Mouse (Mus musculus) neural tube, embryonic 15.5 days (tissue): ENCODE data around the gene Gap43. TPM values are rescaled to one million over a fixed set of nuclear protein-coding genes. Genes with fewer than 3 reads are reported as not detected.

Experiments used
- ATAC-seq: fragments of 200-750 bp; cut with Nextera tagmentation; 2 replicates; pipeline ENCODE4 v1.8.0; 2017; ENCODE audit warnings: mild to moderate bottlenecking, moderate TSS enrichment, moderate library complexity; ENCODE audit not compliant: low FRiP score
- H3K27ac ChIP-seq: fragments of 300-500 bp; sonication (generic); replicated peaks from 2 replicates; pipeline ENCODE4 v1.5.1; 2015; ENCODE audit warnings: mild to moderate bottlenecking, inconsistent platforms
- H3K27me3 ChIP-seq: fragments of 300-500 bp; sonication (generic); replicated peaks from 2 replicates; pipeline ENCODE4 v1.6.1; 2015; ENCODE audit warnings: inconsistent platforms
- H3K36me3 ChIP-seq: fragments of 300-500 bp; sonication (generic); 2 replicates; pipeline ENCODE4 v1.6.1; 2015; ENCODE audit warnings: inconsistent platforms
- H3K4me1 ChIP-seq: fragments of 300-500 bp; sonication (generic); 2 replicates; pipeline ENCODE4 v1.6.1; 2015; ENCODE audit warnings: inconsistent platforms
- H3K4me2 ChIP-seq: fragments of 300-500 bp; sonication (generic); 2 replicates; pipeline ENCODE4 v1.6.1; 2015; ENCODE audit warnings: inconsistent platforms, mild to moderate bottlenecking, moderate library complexity
- H3K4me3 ChIP-seq: fragments of 300-500 bp; sonication (generic); replicated peaks from 2 replicates; pipeline ENCODE4 v1.5.1; 2015; ENCODE audit warnings: mild to moderate bottlenecking, inconsistent platforms
- H3K9ac ChIP-seq: fragments of 300-500 bp; sonication (generic); replicated peaks from 2 replicates; pipeline ENCODE4 v1.6.1; 2015; ENCODE audit warnings: mild to moderate bottlenecking, inconsistent platforms
- H3K9me3 ChIP-seq: fragments of 300-500 bp; sonication (generic); replicated peaks from 2 replicates; pipeline ENCODE4 v1.6.1; 2016; ENCODE audit warnings: inconsistent platforms
- WGBS: fragments of 180-500 bp; shearing (Covaris S2); methylation state at CpG from one replicate; pipeline ENCODE4 v1.1.7; 2015; ENCODE audit warnings: mixed read lengths; 5-methylcytosine and 5-hydroxymethylcytosine counted together
- polyA plus RNA-seq: library from polyadenylated mRNA; unstranded; fragments of >200 nt; fragmentation: Nextera tagmentation; extraction: Ambion mirVana; gene quantifications from 2 replicates; pipeline ENCODE4 v1.2.1, GENCODE M21; 2015

The Gap43 gene
- polyA plus RNA-seq, 1 experiment from 2014 or later, result 1,419 TPM

DNA sequence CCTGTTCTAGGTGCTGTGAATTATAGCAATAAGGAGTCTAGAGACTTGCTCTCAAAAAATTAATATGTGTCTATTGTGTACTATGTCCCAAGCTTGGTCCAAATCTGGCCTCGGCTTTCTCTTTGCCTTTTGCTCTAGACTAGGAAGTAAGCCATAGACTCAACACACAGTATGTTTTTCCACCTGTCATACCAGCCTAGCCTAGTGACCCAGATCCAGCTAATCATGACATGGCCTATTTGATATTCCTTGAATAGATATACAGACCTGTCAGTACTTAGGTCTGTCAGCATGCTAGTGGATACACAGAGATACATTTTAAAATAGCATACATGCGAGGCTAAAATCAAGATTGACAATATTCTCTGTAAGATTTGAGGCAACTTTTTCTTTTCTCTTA is 46.4 kb downstream of the Gap43 start:
- Histone ChIP-seq H3K9ac (no peak overlapping the region), H3K4me1 (peaks cover 6% of the 10 kb centered on the region; the same call in 1 of the 2 replicates), H3K9me3 (no peaks in the 10 kb centered on the region), H3K27me3 (no peaks in the 10 kb centered on the region), H3K27ac (no peak overlapping the region), H3K4me3 (no peak overlapping the region), H3K4me2 (no peak overlapping the region), H3K36me3 (no peaks in the 10 kb centered on the region)
- no peak for ATAC-seq
- 96% methylated on average over 2 of the region's 2 CpGs for WGBS

- no peak overlapping the region for H3K4me2 ChIP-seq
- no peaks in the 10 kb centered on the region for H3K27me3 ChIP-seq
- 0 out of 2 replicates have a peak, but pooled peaks cover 3% of the 10 kb centered on the region for H3K36me3 ChIP-seq
- H3K9me3 ChIP-seq, result no peaks in the 10 kb centered on the region
- WGBS, result 76% methylated on average over 8 of the region's 8 CpGs
- H3K4me3 ChIP-seq, result no peak overlapping the region
- H3K4me1 ChIP-seq, result peaks cover 6% of the 10 kb centered on the region; the same call in 1 of the 2 replicates
- H3K27ac ChIP-seq, result 0 out of 2 replicates have a peak overlapping the region, but pooled peaks have one; percentile 23
- no peak overlapping the region for H3K9ac ChIP-seq
- 0 out of 2 replicates have a peak, but pooled peaks have one; percentile 49 for ATAC-seq
Measured at GRCm38 (mm10) chr16:42291572-42291971, 48.9 kb downstream of the Gap43 start.

- Histone ChIP-seq H3K36me3 (peaks cover 6% of the 10 kb centered on the region; the same call in 1 of the 2 replicates), H3K9me3 (no peaks in the 10 kb centered on the region), H3K4me1 (no peaks in the 10 kb centered on the region), H3K4me2 (no peak overlapping the region), H3K9ac (no peak overlapping the region), H3K4me3 (no peak overlapping the region), H3K27ac (no peak overlapping the region), H3K27me3 (no peaks in the 10 kb centered on the region)
- 86% methylated on average over 3 of the region's 3 CpGs for WGBS
- ATAC-seq, result no peak
Measured at GRCm38 (mm10) chr16:42284005-42284404, 56.4 kb downstream of the Gap43 start.

GRCm38 (mm10) chr16:42277713-42278112 is 62.7 kb downstream of the Gap43 start:
- Histone ChIP-seq H3K4me2 (no peak overlapping the region), H3K4me3 (no peak overlapping the region), H3K27me3 (no peaks in the 10 kb centered on the region), H3K4me1 (peaks cover 18% of the 10 kb centered on the region), H3K9ac (no peak overlapping the region), H3K9me3 (no peaks in the 10 kb centered on the region), H3K27ac (no peak overlapping the region), H3K36me3 (peaks cover 4% of the 10 kb centered on the region; the same call in 1 of the 2 replicates)
- no peak for ATAC-seq
- WGBS, result 82% methylated on average over 2 of the region's 2 CpGs

GRCm38 (mm10) chr16:42277268-42277667 is 63.2 kb downstream of the Gap43 start:
- Histone ChIP-seq H3K36me3 (peaks cover 4% of the 10 kb centered on the region; the same call in 1 of the 2 replicates), H3K9me3 (no peaks in the 10 kb centered on the region), H3K27me3 (no peaks in the 10 kb centered on the region), H3K4me2 (no peak overlapping the region), H3K9ac (no peak overlapping the region), H3K4me3 (no peak overlapping the region), H3K27ac (peak overlapping the region; percentile 35; the same call in 1 of the 2 replicates), H3K4me1 (peaks cover 18% of the 10 kb centered on the region)
- 72% methylated on average over 8 of the region's 8 CpGs for WGBS
- no peak for ATAC-seq

DNA sequence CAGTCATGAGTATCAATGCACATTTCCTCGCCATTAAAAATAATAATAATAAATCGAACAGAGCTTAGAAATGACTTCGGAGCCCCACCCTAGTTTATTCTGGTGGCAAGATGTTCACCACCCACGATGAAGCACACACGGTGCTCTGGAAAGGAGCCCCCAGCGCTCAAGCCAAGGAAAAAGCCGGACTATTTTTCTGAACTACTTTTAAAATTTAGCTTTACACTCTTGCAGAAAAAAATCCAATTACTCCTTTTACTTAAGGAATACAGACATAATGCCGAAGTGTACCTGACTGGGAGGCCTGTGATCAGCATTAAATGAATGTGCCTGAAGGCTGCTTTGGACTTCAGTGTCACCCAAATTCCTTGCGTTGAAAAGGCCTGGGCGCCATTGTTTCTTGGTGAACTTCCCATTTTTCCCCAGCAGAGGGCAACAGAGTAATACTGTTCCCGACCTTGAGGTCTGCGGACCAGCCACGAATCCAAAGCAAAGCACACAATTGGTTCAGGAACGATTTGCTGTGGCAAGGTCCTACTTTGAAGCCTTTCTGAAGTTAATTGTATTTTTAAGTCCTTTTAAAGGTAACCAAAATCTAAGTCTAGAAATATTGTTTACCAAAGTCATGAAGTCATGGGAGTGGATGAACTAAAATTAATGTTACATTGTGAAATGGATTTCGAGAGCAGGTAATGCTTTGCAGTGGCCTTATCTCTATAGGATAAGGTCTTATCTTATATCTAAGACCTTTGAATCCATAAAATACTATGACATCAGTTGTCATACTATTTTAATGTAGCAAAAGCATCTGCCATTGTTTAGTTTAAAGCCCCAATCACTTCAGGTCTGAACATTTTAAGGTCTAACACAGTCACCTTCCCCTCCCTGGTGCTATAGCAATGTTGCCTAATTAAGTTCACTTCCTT is 64.0 kb downstream of the Gap43 start:
- Histone ChIP-seq H3K9ac (no peak overlapping the region), H3K27me3 (no peaks in the 10 kb centered on the region), H3K36me3 (peaks cover 4% of the 10 kb centered on the region; the same call in 1 of the 2 replicates), H3K4me2 (peak overlapping the region; percentile 51), H3K9me3 (no peaks in the 10 kb centered on the region), H3K27ac (peak overlapping the region; percentile 73), H3K4me1 (peaks cover 24% of the 10 kb centered on the region), H3K4me3 (no peak overlapping the region)
- ATAC-seq, result peak; percentile 68
- WGBS, result 25% methylated on average over 15 of the region's 15 CpGs

- Histone ChIP-seq H3K4me2 (peak overlapping the region; percentile 51), H3K9me3 (no peaks in the 10 kb centered on the region), H3K9ac (peak overlapping the region; percentile 23; the same call in 1 of the 2 replicates), H3K4me3 (0 out of 2 replicates have a peak overlapping the region, but pooled peaks have one; percentile 2), H3K4me1 (peaks cover 24% of the 10 kb centered on the region), H3K27ac (peak overlapping the region; percentile 73), H3K36me3 (peaks cover under 1% of the 10 kb centered on the region; the same call in 1 of the 2 replicates), H3K27me3 (no peaks in the 10 kb centered on the region)
- WGBS, result 13% methylated on average over 14 of the region's 14 CpGs
- ATAC-seq, result peak; percentile 84
Measured at GRCm38 (mm10) chr16:42275518-42276215, 64.8 kb downstream of the Gap43 start.

DNA sequence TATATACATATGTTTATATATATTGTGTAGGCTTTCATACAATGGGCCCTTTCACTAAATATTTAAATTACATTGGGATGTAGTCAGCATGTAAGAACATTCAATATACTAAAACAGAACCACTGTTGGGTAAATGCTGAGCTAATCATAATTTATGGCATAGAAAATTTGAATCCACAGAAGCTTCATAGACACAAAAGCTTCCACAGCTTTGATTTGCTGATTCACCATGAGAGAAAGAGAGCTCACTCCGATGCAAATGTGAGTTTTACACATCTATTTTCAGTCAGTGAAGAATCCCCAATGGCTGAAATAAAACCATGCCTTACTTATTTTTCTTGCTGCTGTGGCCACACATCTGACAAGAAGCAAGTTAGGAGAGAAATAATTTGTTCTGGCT is 69.2 kb downstream of the Gap43 start:
- Histone ChIP-seq H3K9ac (no peak overlapping the region), H3K9me3 (no peaks in the 10 kb centered on the region), H3K4me1 (peaks cover 36% of the 10 kb centered on the region), H3K4me2 (no peak overlapping the region), H3K27ac (no peak overlapping the region), H3K27me3 (no peaks in the 10 kb centered on the region), H3K36me3 (no peaks in the 10 kb centered on the region), H3K4me3 (no peak overlapping the region)
- no peak for ATAC-seq
- WGBS, result 42% methylated on average over 1 of the region's 1 CpGs

DNA sequence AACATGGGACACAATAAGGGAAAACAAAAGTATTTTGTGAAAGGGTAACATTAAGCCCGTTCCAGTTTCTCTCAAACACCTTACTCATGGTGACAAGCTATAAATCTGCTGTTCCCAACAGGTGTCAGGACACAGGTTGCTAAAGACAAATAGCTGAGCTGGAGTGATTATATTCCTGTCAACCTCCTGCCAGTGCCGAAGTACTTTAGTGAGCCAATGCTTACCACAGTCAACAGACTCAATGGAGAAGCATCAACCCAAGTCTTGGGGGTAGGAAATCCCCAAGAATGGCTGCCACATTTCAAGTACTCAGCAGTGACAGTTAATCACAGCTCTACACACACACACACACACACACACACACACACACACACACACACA is 70.9 kb downstream of the Gap43 start:
- H3K9me3 ChIP-seq, result no peaks in the 10 kb centered on the region
- peak overlapping the region; percentile 71 for H3K27ac ChIP-seq
- peak; percentile 36; the same call in 1 of the 2 replicates for ATAC-seq
- H3K9ac ChIP-seq, result no peak overlapping the region
- WGBS, result 11% methylated on average over 2 of the region's 2 CpGs
- H3K4me3 ChIP-seq, result no peak overlapping the region
- peaks cover 24% of the 10 kb centered on the region for H3K4me1 ChIP-seq
- peak overlapping the region; percentile 15; the same call in 1 of the 2 replicates for H3K4me2 ChIP-seq
- H3K36me3 ChIP-seq, result no peaks in the 10 kb centered on the region
- H3K27me3 ChIP-seq, result no peaks in the 10 kb centered on the region

DNA sequence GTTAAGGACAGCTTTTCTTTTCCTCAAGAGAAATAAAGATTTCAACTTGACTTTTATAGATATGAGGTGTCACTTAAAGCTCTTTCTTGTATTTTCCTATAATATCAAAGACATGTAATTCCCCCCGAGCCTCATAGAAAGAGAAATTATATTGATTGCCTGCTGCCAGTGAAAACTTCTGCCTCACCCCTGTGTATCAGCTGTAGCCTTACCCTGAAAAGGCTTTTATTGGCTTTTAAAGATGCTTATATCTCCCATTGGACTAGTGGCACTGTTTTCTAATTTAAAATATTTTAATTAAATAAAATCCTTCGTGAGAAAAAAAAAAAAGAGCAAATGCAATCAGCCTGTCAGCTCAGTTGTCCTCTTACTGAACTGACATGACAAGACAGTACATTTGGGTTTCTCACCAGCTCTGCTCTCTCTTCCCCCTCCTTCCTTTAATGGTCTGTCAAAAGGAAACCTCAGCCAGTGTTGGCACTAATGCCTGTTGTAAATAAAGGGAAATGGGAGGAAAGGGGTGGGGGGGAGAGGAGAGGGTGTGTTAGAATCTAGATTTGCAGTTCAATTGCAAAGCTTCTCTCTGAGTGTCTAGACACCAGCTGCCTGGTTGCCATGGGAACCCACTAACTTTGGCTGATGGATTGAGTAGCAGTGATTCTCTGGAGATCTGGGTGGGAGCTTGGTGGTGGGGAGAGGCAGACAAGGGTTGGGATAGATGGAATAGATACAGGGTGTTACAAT is 71.4 kb downstream of the Gap43 start:
- Histone ChIP-seq H3K36me3 (no peaks in the 10 kb centered on the region), H3K27me3 (no peaks in the 10 kb centered on the region), H3K4me1 (peaks cover 24% of the 10 kb centered on the region), H3K9me3 (no peaks in the 10 kb centered on the region), H3K4me2 (peak overlapping the region; percentile 15; the same call in 1 of the 2 replicates), H3K9ac (no peak overlapping the region), H3K4me3 (no peak overlapping the region), H3K27ac (peak overlapping the region; percentile 71)
- peak; percentile 88 for ATAC-seq
- WGBS, result 14% methylated on average over 2 of the region's 2 CpGs

- Histone ChIP-seq H3K27me3 (no peaks in the 10 kb centered on the region), H3K27ac (no peak overlapping the region), H3K9me3 (no peaks in the 10 kb centered on the region), H3K9ac (no peak overlapping the region), H3K4me1 (peaks cover 17% of the 10 kb centered on the region), H3K4me2 (no peak overlapping the region), H3K4me3 (no peak overlapping the region), H3K36me3 (no peaks in the 10 kb centered on the region)
- WGBS, result 88% methylated on average over 3 of the region's 3 CpGs
- ATAC-seq, result no peak
Measured at GRCm38 (mm10) chr16:42265185-42265584, 75.3 kb downstream of the Gap43 start.
